Mouse (Mus musculus): ENCODE data around the gene Ube2f. TPM values are rescaled to one million over a fixed set of nuclear protein-coding genes. Genes with fewer than 3 reads are reported as not detected.
A peak's percentile ranks its signal among the peaks of the same experiment; 100 is the strongest.

Gene Ube2f
- polyA plus RNA-seq, 1 experiment from 2014 or later: 78.7 TPM

DNA sequence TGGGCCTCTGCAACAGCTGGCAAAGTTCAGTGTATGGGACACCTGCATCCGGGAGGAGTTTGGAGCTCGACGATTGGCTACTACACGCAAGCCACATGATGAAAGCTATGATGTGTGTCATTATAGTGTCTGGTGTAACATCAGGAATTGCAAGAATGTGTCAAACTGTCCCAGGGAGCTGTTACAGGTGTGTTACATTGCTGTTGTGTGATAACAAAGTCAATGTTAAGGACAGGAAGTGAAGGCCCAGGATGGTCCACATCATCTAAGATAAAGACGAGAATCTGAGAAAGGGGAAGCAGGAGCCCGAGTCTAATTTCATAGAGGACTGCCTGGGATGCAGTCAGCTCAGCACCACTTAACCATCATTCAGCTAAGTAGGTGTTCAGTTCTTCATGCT is 45.4 kb downstream of the Ube2f start:
- WGBS: 92% methylated on average over 6 of the region's 6 CpGs
- Histone ChIP-seq H3K36me3 (ENCODE audit: control insufficient read depth, insufficient read depth, low read length) (peaks cover 13% of the 10 kb centered on the region; the same call in 1 of the 2 replicates), H3K9ac (ENCODE audit: low read depth, low read length) (no peak overlapping the region), H3K27ac (replicated peaks; ENCODE audit: low read depth, low read length) (no peak overlapping the region), H3K4me2 (ENCODE audit: low read depth, low read length) (no peak overlapping the region), H3K4me3 (ENCODE audit: low read depth, low read length) (no peak overlapping the region), H3K27me3 (replicated peaks; ENCODE audit: control insufficient read depth, insufficient read depth, low read length) (no peaks in the 10 kb centered on the region), H3K4me1 (ENCODE audit: control insufficient read depth, insufficient read depth, low read length) (peaks cover 8% of the 10 kb centered on the region; the same call in 1 of the 2 replicates), H3K9me3 (ENCODE audit: control insufficient read depth, low read length) (no peaks in the 10 kb centered on the region)
- DNase-seq (ENCODE audit: low spot score): no peak
- ATAC-seq (ENCODE audit: low read depth): no peak

- Histone ChIP-seq H3K9ac (ENCODE audit: low read depth, low read length) (peak within 1 kb of the TSS; percentile 81), H3K27me3 (replicated peaks; ENCODE audit: control insufficient read depth, insufficient read depth, low read length) (no peaks in the 10 kb centered on the region), H3K4me1 (ENCODE audit: control insufficient read depth, insufficient read depth, low read length) (peaks cover 8% of the 10 kb centered on the region; the same call in 1 of the 2 replicates), H3K27ac (replicated peaks; ENCODE audit: low read depth, low read length) (0 out of 2 replicates have a peak within 1 kb of the TSS, but pooled peaks have one; percentile 15), H3K4me2 (ENCODE audit: low read depth, low read length) (peak within 1 kb of the TSS; percentile 80), H3K4me3 (ENCODE audit: low read depth, low read length) (peak within 1 kb of the TSS; percentile 85), H3K36me3 (ENCODE audit: control insufficient read depth, insufficient read depth, low read length) (peaks cover 9% of the 10 kb centered on the region; the same call in 1 of the 2 replicates), H3K9me3 (ENCODE audit: control insufficient read depth, low read length) (no peaks in the 10 kb centered on the region)
- ATAC-seq (ENCODE audit: low read depth) (peak; percentile 100), DNase-seq (ENCODE audit: low spot score) (peak; percentile 96)
- under 1% methylated on average over 50 of the region's 65 CpGs for whole genome bisulfite sequencing
These were observed 48.0 kb downstream of the Ube2f start, which contains the start of gene Scly for GRCm38 (mm10) chr1:91297799-91298744. Gene Scly, plus strand, starts transcription at chr1:91298338.

DNA sequence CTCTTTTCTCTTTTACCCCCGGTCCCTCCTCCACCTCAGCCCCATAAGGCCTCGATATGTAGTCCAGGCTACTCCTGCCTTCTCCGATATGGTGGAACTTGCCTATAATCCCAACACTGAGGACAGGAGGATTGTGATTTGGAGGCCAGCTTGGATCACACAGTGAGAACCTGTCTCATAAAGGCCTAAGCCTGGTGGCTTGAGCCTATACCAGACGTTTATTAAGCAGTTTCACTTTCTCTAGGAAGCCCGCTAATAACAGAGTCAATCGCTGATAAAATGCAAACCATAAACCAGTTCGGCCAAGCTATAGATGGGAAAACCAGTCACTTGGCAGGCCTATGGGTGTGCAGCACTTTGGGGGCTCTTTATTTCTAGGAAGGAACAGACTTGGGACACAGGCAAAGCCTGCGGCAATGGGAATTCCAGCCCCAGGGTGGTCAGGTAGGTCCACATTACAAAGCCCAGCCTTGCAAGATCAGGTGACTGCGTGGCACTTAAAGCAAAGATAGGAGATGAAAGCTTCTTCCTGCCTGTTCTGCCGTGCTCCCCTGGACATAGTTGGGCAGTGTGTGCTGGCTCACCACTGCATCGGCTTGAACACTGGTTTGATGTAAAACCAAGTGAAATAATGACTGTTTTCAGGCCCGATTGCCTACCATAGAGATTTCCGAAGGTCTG is 49.1 kb downstream of the Ube2f start:
- Histone ChIP-seq H3K9ac (ENCODE audit: low read depth, low read length) (peak overlapping the region; percentile 81), H3K27me3 (replicated peaks; ENCODE audit: control insufficient read depth, insufficient read depth, low read length) (no peaks in the 10 kb centered on the region), H3K4me2 (ENCODE audit: low read depth, low read length) (peak overlapping the region; percentile 80), H3K27ac (replicated peaks; ENCODE audit: low read depth, low read length) (no peak overlapping the region), H3K9me3 (ENCODE audit: control insufficient read depth, low read length) (no peaks in the 10 kb centered on the region), H3K4me1 (ENCODE audit: control insufficient read depth, insufficient read depth, low read length) (peaks cover 8% of the 10 kb centered on the region; the same call in 1 of the 2 replicates), H3K36me3 (ENCODE audit: control insufficient read depth, insufficient read depth, low read length) (peaks cover 11% of the 10 kb centered on the region; the same call in 1 of the 2 replicates), H3K4me3 (ENCODE audit: low read depth, low read length) (peak overlapping the region; percentile 85)
- no peak for DNase-seq (ENCODE audit: low spot score)
- WGBS: 70% methylated on average over 13 of the region's 13 CpGs
- ATAC-seq (ENCODE audit: low read depth): no peak

DNA sequence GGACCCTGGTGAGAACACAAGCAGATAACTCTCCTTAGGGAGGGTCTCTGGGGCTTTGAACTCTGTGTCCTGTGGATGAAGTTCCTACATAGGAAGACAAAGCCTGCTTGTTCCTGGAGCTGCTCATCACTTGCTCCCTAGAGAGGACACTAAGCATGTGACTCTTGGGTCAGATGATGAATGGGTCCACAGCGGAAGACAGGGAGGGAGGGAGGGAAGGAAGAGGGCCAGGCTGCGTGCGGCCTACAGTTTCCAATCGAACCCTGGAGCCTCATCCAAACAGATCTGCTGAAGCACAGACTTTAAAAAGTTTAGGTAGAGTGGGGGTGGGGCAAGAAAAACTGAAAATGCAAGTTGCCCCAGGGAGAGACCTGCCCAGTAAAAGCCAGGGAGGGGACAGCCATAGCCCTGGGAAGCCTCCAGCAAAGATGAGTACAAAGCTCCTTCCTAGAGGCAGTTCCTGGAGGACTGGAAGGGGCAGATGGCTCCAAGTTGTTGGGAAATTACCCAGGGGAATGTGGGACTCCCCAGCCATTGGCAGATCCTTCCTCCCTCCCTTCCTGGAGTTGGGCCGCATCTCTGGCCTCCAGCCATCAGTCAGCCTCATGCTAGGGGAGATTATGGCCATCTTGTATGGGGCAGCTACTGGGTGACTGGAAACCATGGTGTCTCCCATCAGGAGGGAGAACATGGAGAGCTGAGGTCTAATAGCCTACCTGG is 49.8 kb downstream of the Ube2f start:
- DNase-seq (ENCODE audit: low spot score): peak; percentile 9
- WGBS: 64% methylated on average over 5 of the region's 5 CpGs
- ATAC-seq (ENCODE audit: low read depth): no peak

GRCm38 (mm10) chr1:91301206-91301920 is 51.3 kb downstream of the Ube2f start:
- 74% methylated on average over 3 of the region's 3 CpGs for WGBS
- no peak overlapping the region for H3K4me3 ChIP-seq (ENCODE audit: low read depth, low read length)
- H3K27ac ChIP-seq (replicated peaks; ENCODE audit: low read depth, low read length): no peak overlapping the region
- no peak for DNase-seq (ENCODE audit: low spot score)
- H3K27me3 ChIP-seq (replicated peaks; ENCODE audit: control insufficient read depth, insufficient read depth, low read length): no peaks in the 10 kb centered on the region
- H3K4me1 ChIP-seq (ENCODE audit: control insufficient read depth, insufficient read depth, low read length): peaks cover 8% of the 10 kb centered on the region; the same call in 1 of the 2 replicates
- H3K36me3 ChIP-seq (ENCODE audit: control insufficient read depth, insufficient read depth, low read length): peaks cover 22% of the 10 kb centered on the region
- ATAC-seq (ENCODE audit: low read depth): no peak
- H3K9me3 ChIP-seq (ENCODE audit: control insufficient read depth, low read length): no peaks in the 10 kb centered on the region
- no peak overlapping the region for H3K9ac ChIP-seq (ENCODE audit: low read depth, low read length)
- H3K4me2 ChIP-seq (ENCODE audit: low read depth, low read length): no peak overlapping the region

More for the DNA sequence above, 49.8 kb downstream of the Ube2f start:
- Histone ChIP-seq H3K9ac (ENCODE audit: low read depth, low read length) (no peak overlapping the region), H3K4me2 (ENCODE audit: low read depth, low read length) (no peak overlapping the region), H3K9me3 (ENCODE audit: control insufficient read depth, low read length) (no peaks in the 10 kb centered on the region), H3K27ac (replicated peaks; ENCODE audit: low read depth, low read length) (no peak overlapping the region), H3K4me3 (ENCODE audit: low read depth, low read length) (no peak overlapping the region), H3K27me3 (replicated peaks; ENCODE audit: control insufficient read depth, insufficient read depth, low read length) (no peaks in the 10 kb centered on the region), H3K4me1 (ENCODE audit: control insufficient read depth, insufficient read depth, low read length) (peaks cover 8% of the 10 kb centered on the region; the same call in 1 of the 2 replicates), H3K36me3 (ENCODE audit: control insufficient read depth, insufficient read depth, low read length) (peaks cover 13% of the 10 kb centered on the region; the same call in 1 of the 2 replicates)

DNA sequence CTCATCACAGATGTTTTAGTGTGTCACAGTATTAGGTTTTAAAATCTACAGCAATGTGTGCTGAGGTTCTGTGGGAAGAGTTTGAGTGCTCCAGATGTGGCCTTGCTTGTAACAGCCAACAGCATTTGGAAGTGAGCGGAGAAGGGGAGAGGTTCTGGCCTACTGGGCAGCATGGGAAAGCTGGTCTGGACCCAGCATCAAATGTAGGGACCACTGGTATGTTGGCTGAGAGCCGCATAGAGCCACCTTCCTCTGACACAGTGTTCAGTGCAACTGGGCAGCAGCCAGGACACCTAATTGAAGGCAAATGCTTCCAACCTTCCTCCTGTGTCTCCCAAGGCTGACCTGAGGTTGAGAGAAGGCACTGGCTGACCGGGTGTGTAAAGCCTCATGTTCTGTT is 51.9 kb downstream of the Ube2f start:
- Histone ChIP-seq H3K4me2 (ENCODE audit: low read depth, low read length) (no peak overlapping the region), H3K9ac (ENCODE audit: low read depth, low read length) (no peak overlapping the region), H3K4me1 (ENCODE audit: control insufficient read depth, insufficient read depth, low read length) (peaks cover 8% of the 10 kb centered on the region; the same call in 1 of the 2 replicates), H3K27ac (replicated peaks; ENCODE audit: low read depth, low read length) (no peak overlapping the region), H3K9me3 (ENCODE audit: control insufficient read depth, low read length) (no peaks in the 10 kb centered on the region), H3K4me3 (ENCODE audit: low read depth, low read length) (no peak overlapping the region), H3K36me3 (ENCODE audit: control insufficient read depth, insufficient read depth, low read length) (peaks cover 26% of the 10 kb centered on the region), H3K27me3 (replicated peaks; ENCODE audit: control insufficient read depth, insufficient read depth, low read length) (no peaks in the 10 kb centered on the region)
- WGBS: 91% methylated on average over 3 of the region's 3 CpGs
- ATAC-seq (ENCODE audit: low read depth): no peak
- no peak for DNase-seq (ENCODE audit: low spot score)

- no peak overlapping the region for H3K9ac ChIP-seq (ENCODE audit: low read depth, low read length)
- no peak overlapping the region for H3K4me2 ChIP-seq (ENCODE audit: low read depth, low read length)
- no peaks in the 10 kb centered on the region for H3K27me3 ChIP-seq (replicated peaks; ENCODE audit: control insufficient read depth, insufficient read depth, low read length)
- no peaks in the 10 kb centered on the region for H3K4me1 ChIP-seq (ENCODE audit: control insufficient read depth, insufficient read depth, low read length)
- ATAC-seq (ENCODE audit: low read depth) (no peak), DNase-seq (ENCODE audit: low spot score) (no peak)
- 90% methylated on average over 4 of the region's 4 CpGs for WGBS
- H3K4me3 ChIP-seq (ENCODE audit: low read depth, low read length): no peak overlapping the region
- H3K27ac ChIP-seq (replicated peaks; ENCODE audit: low read depth, low read length): no peak overlapping the region
- no peaks in the 10 kb centered on the region for H3K9me3 ChIP-seq (ENCODE audit: control insufficient read depth, low read length)
- peaks cover 49% of the 10 kb centered on the region for H3K36me3 ChIP-seq (ENCODE audit: control insufficient read depth, insufficient read depth, low read length)
These were observed 54.5 kb downstream of the Ube2f start for GRCm38 (mm10) chr1:91304621-91305020.

Measured in embryonic facial prominence, embryonic 14.5 days (tissue).